Mouse (Mus musculus) liver, embryonic 14.5 days (tissue): ENCODE measurements around the gene Eci3.

Experiments
- CTCF ChIP-seq: IDR thresholded peaks from 2 replicates; pipeline ENCODE4 v1.5.1; 2016; ENCODE audit warnings: antibody characterized with exemption, low read depth, control low read depth
- EP300 ChIP-seq: IDR thresholded peaks from 2 replicates; pipeline ENCODE4 v1.6.1; 2016; ENCODE audit warnings: antibody characterized with exemption, low read depth

GRCm38 (mm10) chr13:34956901-34957300 is 6.7 kb downstream of the Eci3 start:
- no peak for TF ChIP-seq EP300
- TF ChIP-seq CTCF = no peak
